Mouse (Mus musculus) embryo, embryonic 10.5 days (tissue): ENCODE results near the gene Spata25.
"Not testable (repeated sequence)": the region's sequence is repeated elsewhere in the genome, so short reads cannot be mapped to it uniquely, and the experiment has no call there.

Source experiments
- DNase-seq: peaks from one replicate; pipeline ENCODE4 v3.0.0-alpha.2; 2015; ENCODE audit warnings: low spot score

Spata25 gene

DNA sequence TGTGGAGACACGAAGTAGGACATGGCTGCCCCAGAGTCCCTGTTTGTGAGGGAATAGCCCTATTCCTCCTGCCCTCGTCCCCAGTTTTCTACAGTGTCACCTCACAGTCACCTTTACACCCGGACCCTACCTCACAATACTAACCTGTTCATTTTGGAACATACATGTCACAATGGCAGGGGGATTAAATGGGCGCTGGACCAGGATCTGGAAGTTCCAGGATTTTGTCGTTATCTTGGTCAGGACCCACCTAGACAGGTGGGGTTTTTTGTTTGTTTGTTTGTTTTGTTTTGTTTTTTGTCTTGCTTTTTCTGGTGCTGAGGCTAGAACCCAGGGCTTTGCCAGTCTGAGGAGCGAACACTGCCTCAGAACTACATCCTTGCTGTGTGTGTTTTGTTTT lies at the start of gene Spata25:
Gene Spata25 (minus strand): TSS at position 101 of the 400 bp plus-strand sequence.
- DNase-seq: no peak

GRCm38 (mm10) chr2:164877376-164878215 lies 49.3 kb upstream of the Spata25 start:
- DNase-seq: not testable (repeated sequence)

- not testable (repeated sequence) for DNase-seq
These were observed 47.3 kb upstream of the Spata25 start for GRCm38 (mm10) chr2:164875648-164876047.

DNA sequence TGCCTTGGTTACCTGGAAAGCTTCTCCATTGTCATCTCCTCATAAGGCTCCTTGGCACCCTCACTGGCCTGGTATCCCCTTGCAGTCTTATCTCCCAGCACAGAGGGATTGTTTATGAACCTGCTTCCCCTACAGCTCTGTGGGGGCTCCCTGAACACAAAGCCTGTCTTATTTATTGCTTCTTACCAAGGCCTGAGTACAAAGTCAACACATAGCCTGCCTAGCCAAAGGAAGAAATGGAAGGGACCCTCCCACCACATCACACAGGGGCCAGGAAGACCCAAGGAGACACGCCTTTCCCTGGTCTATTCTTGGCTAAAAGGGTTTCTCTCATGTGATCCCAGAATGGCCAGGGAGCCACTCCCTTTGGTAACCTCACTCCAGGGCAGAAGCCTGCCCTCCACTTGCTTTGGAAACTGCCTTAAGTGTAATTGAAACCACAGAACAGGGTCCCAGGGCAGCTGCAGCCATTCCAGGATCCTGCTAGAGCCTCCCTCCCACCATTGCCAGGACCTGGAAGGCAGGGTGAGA lies 46.0 kb upstream of the Spata25 start:
- no peak for DNase-seq

- DNase-seq: no peak
These were observed 45.3 kb upstream of the Spata25 start for GRCm38 (mm10) chr2:164873621-164874020.

DNA sequence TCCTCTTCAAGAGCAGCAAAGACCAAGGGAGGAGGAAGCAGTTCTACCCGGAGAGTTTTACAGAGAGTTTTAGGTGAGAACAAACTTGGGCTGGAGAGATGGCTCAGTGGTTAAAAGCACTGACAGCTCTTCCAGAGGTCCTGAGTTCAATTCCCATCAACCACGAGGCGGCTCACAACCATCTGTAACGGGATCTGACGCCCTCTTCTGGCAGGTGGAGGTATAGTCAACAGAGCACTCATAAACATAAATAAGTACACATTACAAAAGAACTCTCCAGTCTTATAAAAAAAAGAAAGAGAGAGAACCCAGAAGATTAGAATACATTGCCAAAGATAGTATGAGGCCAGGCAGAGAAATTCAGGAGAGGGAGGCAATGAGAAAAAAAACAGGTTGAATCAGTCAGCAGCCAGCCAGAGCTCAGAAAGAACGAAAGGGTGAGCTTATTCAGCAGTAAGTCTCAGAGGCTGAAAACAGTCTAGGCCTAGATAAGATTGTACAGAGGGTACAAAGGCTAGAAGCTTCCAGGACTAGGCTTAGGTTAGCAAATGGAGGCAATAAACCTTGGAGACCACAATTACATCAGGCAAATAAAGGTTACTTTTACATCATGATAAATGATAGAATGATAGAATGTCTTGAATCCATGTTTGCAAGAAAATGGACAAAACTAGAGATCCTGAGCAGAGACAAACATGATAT lies 43.4 kb upstream of the Spata25 start:
- DNase-seq: no peak

GRCm38 (mm10) chr2:164868491-164868890 lies 40.2 kb upstream of the Spata25 start:
- no peak for DNase-seq

GRCm38 (mm10) chr2:164867566-164867965 lies 39.2 kb upstream of the Spata25 start:
- DNase-seq: no peak

- DNase-seq: no peak
These were observed 38.6 kb upstream of the Spata25 start for GRCm38 (mm10) chr2:164866741-164867551.

DNA sequence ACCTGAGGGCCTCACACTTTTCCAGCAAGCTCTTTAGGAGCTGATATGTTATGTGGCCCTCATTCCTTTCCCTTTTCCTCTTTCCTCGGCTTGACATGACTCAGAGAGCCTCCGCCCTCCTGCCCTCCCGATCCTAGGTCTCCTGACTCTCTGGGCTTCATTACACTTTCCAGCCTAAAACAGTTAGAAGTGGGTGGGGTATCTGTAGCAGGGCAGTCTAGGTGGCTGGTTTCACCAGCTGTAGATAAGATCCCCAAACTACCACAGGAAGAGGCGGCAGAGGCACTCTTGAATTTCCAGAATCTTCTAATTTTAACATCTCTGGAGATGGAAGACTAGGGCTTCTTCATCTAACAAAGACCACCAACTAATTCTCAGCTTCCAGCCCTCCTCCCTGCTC lies 36.3 kb upstream of the Spata25 start:
- DNase-seq: no peak

DNA sequence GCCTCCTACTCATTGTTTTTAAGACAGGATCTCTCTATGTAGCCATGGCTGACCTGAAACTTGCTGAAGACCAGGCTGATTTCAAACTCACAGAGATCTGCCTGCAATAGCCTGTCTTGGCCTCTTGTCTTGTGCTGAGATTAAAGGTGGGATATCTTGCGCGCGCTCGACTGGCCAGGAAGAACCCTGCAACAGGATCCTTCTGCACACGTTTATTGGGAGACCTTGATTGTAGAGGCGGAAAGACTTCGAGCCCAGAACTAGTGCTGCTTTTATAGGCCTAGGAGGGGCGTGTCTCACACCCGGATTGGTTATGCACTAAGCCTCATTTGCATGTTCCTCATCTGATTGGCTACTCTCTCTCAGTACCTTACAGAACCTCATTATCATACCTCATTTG lies 35.1 kb upstream of the Spata25 start:
- DNase-seq: not testable (repeated sequence)

- DNase-seq: peak; percentile 65
These were observed 34.0 kb upstream of the Spata25 start for GRCm38 (mm10) chr2:164862179-164862861.

- no peak for DNase-seq
These were observed 32.8 kb upstream of the Spata25 start for GRCm38 (mm10) chr2:164861094-164861493.

DNA sequence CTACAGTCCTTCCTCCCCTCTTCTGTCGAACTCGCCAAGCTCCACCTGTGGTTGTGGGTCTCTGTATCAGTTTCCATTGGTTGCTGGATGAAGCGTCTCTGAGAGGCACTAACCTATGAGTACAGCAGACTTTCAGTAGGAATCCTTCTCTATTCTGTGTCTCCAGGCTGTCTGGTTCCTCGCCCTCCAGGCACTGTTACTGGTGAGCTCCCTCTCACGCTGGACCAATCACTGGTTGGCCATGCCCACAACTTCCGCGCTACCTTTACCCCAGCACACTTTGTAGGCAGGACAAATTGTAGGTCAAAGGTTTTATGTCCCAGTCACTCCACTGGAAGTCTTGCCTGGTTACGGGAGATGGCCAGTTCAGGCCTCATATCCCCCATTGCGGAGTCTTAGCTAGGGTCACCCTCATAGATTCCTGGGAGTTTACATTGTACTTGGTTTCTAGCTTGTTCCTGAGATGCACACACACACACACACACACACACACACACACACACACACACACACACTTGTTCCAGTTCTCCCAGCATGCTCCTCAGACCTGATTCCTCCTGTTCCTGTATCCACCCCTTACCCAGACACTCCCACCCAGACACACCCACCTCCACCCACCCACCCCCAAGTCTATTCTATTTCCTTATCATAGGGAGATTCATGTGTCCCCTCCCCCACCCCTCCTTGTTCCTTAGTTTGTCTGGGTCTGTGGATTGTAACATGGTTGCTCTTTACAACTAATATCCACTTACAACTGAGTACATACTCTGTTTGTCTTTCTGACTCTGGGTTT lies 31.5 kb upstream of the Spata25 start:
- DNase-seq: no peak

GRCm38 (mm10) chr2:164859155-164859554 lies 30.8 kb upstream of the Spata25 start:
- no peak for DNase-seq

- DNase-seq: peak; percentile 66
These were observed 29.7 kb upstream of the Spata25 start for GRCm38 (mm10) chr2:164857842-164858553.

DNA sequence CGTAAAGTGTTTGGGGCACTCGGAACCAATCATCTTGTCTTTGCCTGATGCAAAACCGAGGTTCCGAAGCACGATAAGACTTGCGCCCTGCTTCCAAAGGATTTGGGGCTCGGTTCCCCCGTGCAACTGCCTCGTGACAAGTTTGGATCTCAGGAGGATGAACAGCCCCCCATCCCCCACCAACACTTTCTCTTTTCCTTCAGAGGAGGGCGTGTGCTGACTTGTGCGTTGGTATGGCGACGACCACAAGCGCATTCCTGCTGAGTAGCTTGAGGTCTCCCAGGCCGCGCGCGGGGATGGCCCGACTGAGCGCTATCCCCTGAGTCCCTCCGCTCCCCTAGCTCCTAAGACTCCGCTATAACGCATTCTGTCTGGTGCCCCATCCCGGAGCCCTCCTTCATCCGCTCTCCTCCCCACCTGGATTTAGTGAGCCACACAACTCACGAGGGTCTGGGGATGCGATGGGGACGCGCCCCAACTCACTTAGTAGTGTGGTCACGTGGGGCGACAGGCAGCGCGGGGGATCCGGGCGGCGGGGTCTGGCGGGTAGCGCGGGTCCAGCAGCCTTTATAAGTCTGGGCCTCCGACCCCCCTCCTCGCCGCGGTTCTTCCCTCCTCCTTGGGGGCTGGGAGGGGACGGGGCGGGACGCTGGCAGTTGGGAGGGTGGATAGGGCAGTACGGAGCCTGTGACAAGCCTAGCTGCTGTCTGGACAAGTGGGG lies 28.9 kb upstream of the Spata25 start, which contains the start of gene Pltp:
Gene Pltp (minus strand): TSS at position 611 of the 721 bp plus-strand sequence.
- peak; percentile 84 for DNase-seq

- no peak for DNase-seq
These were observed 28.2 kb upstream of the Spata25 start for GRCm38 (mm10) chr2:164856309-164857100.
